Mouse (Mus musculus): ENCODE measurements around the gene Pspn.
A peak's percentile ranks its signal among the peaks of the same experiment; 100 is the strongest.

Gene Pspn

GRCm38 (mm10) chr17:56958667-56959066 is 41.2 kb downstream of the Pspn start:
- no peak for DNase-seq

GRCm38 (mm10) chr17:56957763-56958429 is 41.9 kb downstream of the Pspn start:
- peak in 1 of 2 experiments; percentile 14 for DNase-seq

DNA sequence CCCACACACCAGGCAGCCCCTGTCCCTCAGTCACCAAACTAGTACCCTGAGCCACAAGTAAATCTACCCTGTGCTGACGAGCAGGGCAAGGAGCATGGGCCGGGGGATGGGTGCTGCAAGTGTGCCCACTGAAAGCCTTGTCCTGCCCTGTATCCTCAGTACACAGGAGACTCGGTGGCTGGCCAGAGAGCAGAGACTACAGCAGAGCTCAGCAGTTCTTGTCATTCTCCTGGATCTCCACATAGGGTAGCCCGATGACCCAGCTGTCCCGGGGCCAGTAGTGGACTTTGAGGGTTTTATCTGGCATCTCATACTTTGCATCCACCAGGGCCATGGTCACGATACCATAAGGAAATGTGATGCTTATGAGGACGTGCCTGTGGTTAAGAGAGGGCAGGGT is 44.9 kb downstream of the Pspn start:
- DNase-seq = no peak

- DNase-seq = no peak
These were observed 47.2 kb downstream of the Pspn start for GRCm38 (mm10) chr17:56952639-56953038.

- DNase-seq = peak in 1 of 2 experiments; percentile 28
These were observed 48.9 kb downstream of the Pspn start for GRCm38 (mm10) chr17:56950915-56951314.

All from thymus, adult 18-20 months (tissue).